Mouse (Mus musculus): ENCODE data around the gene Pkd1l3. TPM values are rescaled to one million over a fixed set of nuclear protein-coding genes. Genes with fewer than 3 reads are reported as not detected.

Gene Pkd1l3
- 0.23 and 0.38 TPM in 2 replicates for polyA plus RNA-seq (2012)

GRCm38 (mm10) chr8:109614243-109615210 lies at the start of gene Pkd1l3:
Gene Pkd1l3, plus strand, starts transcription at chr8:109614517.

GRCm38 (mm10) chr8:109565498-109566333 lies 48.6 kb upstream of the Pkd1l3 start, which contains the start of the genes Dhx38 and Txnl4b:
Gene Dhx38, minus strand, starts transcription at chr8:109565861.
Gene Txnl4b, plus strand, starts transcription at chr8:109565892.

GRCm38 (mm10) chr8:109578900-109579301 lies 35.4 kb upstream of the Pkd1l3 start, which contains the start of gene Hp:
Gene Hp, minus strand, starts transcription at chr8:109579172.

GRCm38 (mm10) chr8:109608271-109609152 lies 5.8 kb upstream of the Pkd1l3 start, which contains the start of gene Dhodh:
Gene Dhodh, minus strand, starts transcription at chr8:109608673.

GRCm38 (mm10) chr8:109693146-109693900 lies 79.0 kb downstream of the Pkd1l3 start, which contains the start of gene Ist1:
Gene Ist1, minus strand, starts transcription at chr8:109693260.

GRCm38 (mm10) chr8:109705320-109706075 lies 91.2 kb downstream of the Pkd1l3 start, which contains the start of gene Zfp821:
Gene Zfp821, plus strand, starts transcription at chr8:109705546.

Other genes with a start within 250 kb of the Pkd1l3 start
- gene Pmfbp1, start 120.5 kb upstream of the Pkd1l3 start, polyA plus RNA-seq (2012), result not detected in 2 replicates
- 65.0 and 84.0 TPM in 2 replicates for gene Dhx38, start 48.7 kb upstream of the Pkd1l3 start, polyA plus RNA-seq (2012)
- 4.4 and 6.3 TPM in 2 replicates for gene Txnl4b, start 48.6 kb upstream of the Pkd1l3 start, polyA plus RNA-seq (2012)
- gene Hp, start 35.3 kb upstream of the Pkd1l3 start, polyA plus RNA-seq (2012), result 169 and 305 TPM in 2 replicates
- gene Dhodh, start 5.8 kb upstream of the Pkd1l3 start, polyA plus RNA-seq (2012), result 64.5 and 65.1 TPM in 2 replicates
- 21.3 and 25.2 TPM in 2 replicates for gene Ist1, start 78.7 kb downstream of the Pkd1l3 start, polyA plus RNA-seq (2012)
- 5.4 and 6.7 TPM in 2 replicates for gene Zfp821, start 91.0 kb downstream of the Pkd1l3 start, polyA plus RNA-seq (2012)
- 17.8 and 24.3 TPM in 2 replicates for gene Atxn1l, start 123.2 kb downstream of the Pkd1l3 start, polyA plus RNA-seq (2012)
- 32.2 and 39.6 TPM in 2 replicates for gene Ap1g1, start 164.0 kb downstream of the Pkd1l3 start, polyA plus RNA-seq (2012)

All from megakaryocyte-erythroid progenitor cell, adult 5 weeks (primary cell).